Mouse (Mus musculus) MEL (cell line): ENCODE measurements around the gene Spaca3. TPM values are rescaled to one million over a fixed set of nuclear protein-coding genes. Genes with fewer than 3 reads are reported as not detected.

ENCODE experiments used
- DNase-seq: peaks from one replicate; pipeline ENCODE4 v3.0.0; 2011; ENCODE audit warnings: low read depth, low spot score
- H3K27ac ChIP-seq: 2 replicates; pipeline ENCODE4 v1.5.1; 2012; ENCODE audit warnings: low read depth, mild to moderate bottlenecking, control low read depth, low read length, moderate library complexity; ENCODE audit not compliant: control insufficient read depth
- H3K27me3 ChIP-seq, 2 experiments: fragments of 150-350 bp in 1 of 2; sonication (generic) in 1 of 2; 2 replicates each; pipeline ENCODE4 v1.6.1; 2012; ENCODE audit warnings: low read length in 2 of 2, mild to moderate bottlenecking in 2 of 2, improper control_type of control experiment in 1 of 2, moderate library complexity in 1 of 2; ENCODE audit not compliant: insufficient read depth in 2 of 2, control insufficient read depth in 1 of 2
- H3K36me3 ChIP-seq, 2 experiments: 2 replicates each; pipeline ENCODE4 v1.6.1; 2012 to 2014; ENCODE audit warnings: low read length in 2 of 2, improper control_type of control experiment in 1 of 2, inconsistent platforms in 1 of 2, mild to moderate bottlenecking in 1 of 2; ENCODE audit not compliant: insufficient read depth in 2 of 2, control insufficient read depth in 1 of 2
- H3K4me1 ChIP-seq, 2 experiments: fragments of 150-350 bp in 1 of 2; sonication (generic) in 1 of 2; 2 replicates each; pipeline ENCODE4 v1.6.1; 2012; ENCODE audit warnings: low read length in 2 of 2, improper control_type of control experiment in 1 of 2, mild to moderate bottlenecking in 1 of 2; ENCODE audit not compliant: insufficient read depth in 2 of 2, control insufficient read depth in 1 of 2
- H3K4me3 ChIP-seq, 2 experiments: fragments of 150-350 bp in 1 of 2; sonication (generic) in 1 of 2; 2 replicates each; pipeline ENCODE4 v1.5.1; 2012; ENCODE audit warnings: low read depth in 2 of 2, low read length in 2 of 2, mild to moderate bottlenecking in 2 of 2, moderate library complexity in 2 of 2, control low read depth in 1 of 2, improper control_type of control experiment in 1 of 2; ENCODE audit not compliant: control insufficient read depth in 1 of 2, insufficient read depth in 1 of 2
- H3K79me2 ChIP-seq: 2 replicates; pipeline ENCODE4 v1.6.1; 2012; ENCODE audit warnings: mild to moderate bottlenecking, low read length, moderate library complexity; ENCODE audit not compliant: control insufficient read depth, poor library complexity, insufficient read depth
- H3K9ac ChIP-seq: 2 replicates; pipeline ENCODE4 v1.6.1; 2012; ENCODE audit warnings: low read depth, mild to moderate bottlenecking, control low read depth, low read length, moderate library complexity; ENCODE audit not compliant: control insufficient read depth, poor library complexity, severe bottlenecking
- H3K9me3 ChIP-seq: fragments of 150-350 bp; sonication (generic); replicated peaks from 2 replicates; pipeline ENCODE4 v1.6.1; 2012; ENCODE audit warnings: mild to moderate bottlenecking, low read length, improper control_type of control experiment, moderate library complexity; ENCODE audit not compliant: insufficient read depth
- CHD1 ChIP-seq: IDR thresholded peaks from 2 replicates; pipeline ENCODE4 v1.6.1; 2012; ENCODE audit warnings: low read depth, mild to moderate bottlenecking, inconsistent platforms, low read length, improper control_type of control experiment
- CTCF ChIP-seq, 3 experiments: IDR thresholded peaks in 2 of 3; conservative IDR thresholded peaks in 1 of 3; 2 replicates each; pipeline ENCODE4 v1.5.1; 2011 to 2012; ENCODE audit warnings: low read length in 3 of 3, low read depth in 2 of 3, mild to moderate bottlenecking in 2 of 3, improper control_type of control experiment in 1 of 3, inconsistent platforms in 1 of 3, mixed read lengths in 1 of 3, moderate library complexity in 1 of 3; ENCODE audit not compliant: control insufficient read depth in 1 of 3, insufficient read depth in 1 of 3, poor library complexity in 1 of 3, severe bottlenecking in 1 of 3
- ELF1 ChIP-seq: IDR thresholded peaks from 2 replicates; pipeline ENCODE4 v1.6.1; 2014; ENCODE audit warnings: low read depth, mild to moderate bottlenecking, inconsistent platforms, low read length, improper control_type of control experiment, moderate library complexity
- ETS1 ChIP-seq: IDR thresholded peaks from 2 replicates; pipeline ENCODE4 v1.6.1; 2012; ENCODE audit warnings: low read depth, mild to moderate bottlenecking, inconsistent platforms, low read length, improper control_type of control experiment, moderate library complexity
- GATA1 ChIP-seq: IDR thresholded peaks from 2 replicates; pipeline ENCODE4 v1.6.1; 2011; ENCODE audit warnings: low read depth, low read length, improper control_type of control experiment
- HCFC1 ChIP-seq: IDR thresholded peaks from 2 replicates; pipeline ENCODE4 v1.6.1; 2012; ENCODE audit warnings: low read depth, mild to moderate bottlenecking, inconsistent platforms, low read length, improper control_type of control experiment, moderate library complexity
- JUND ChIP-seq: IDR thresholded peaks from 2 replicates; pipeline ENCODE4 v1.6.1; 2011; ENCODE audit warnings: low read depth, mild to moderate bottlenecking, improper control_type of control experiment, low read length
- MAFK ChIP-seq: IDR thresholded peaks from 2 replicates; pipeline ENCODE4 v1.6.1; 2011; ENCODE audit warnings: low read depth, mild to moderate bottlenecking, low read length, improper control_type of control experiment, borderline replicate concordance
- MAX ChIP-seq: IDR thresholded peaks from 2 replicates; pipeline ENCODE4 v1.6.1; 2011; ENCODE audit warnings: low read length, improper control_type of control experiment
- MEF2A ChIP-seq: IDR thresholded peaks from 2 replicates; pipeline ENCODE4 v1.6.1; 2014; ENCODE audit warnings: low read depth, mild to moderate bottlenecking, inconsistent platforms, low read length, improper control_type of control experiment; ENCODE audit not compliant: poor library complexity, insufficient replicate concordance, severe bottlenecking; ENCODE audit errors: extremely low read depth
- NELFE ChIP-seq: IDR thresholded peaks from 2 replicates; pipeline ENCODE4 v1.6.1; 2011; ENCODE audit warnings: low read depth, low read length, improper control_type of control experiment
- POLR2AphosphoS5 ChIP-seq: IDR thresholded peaks from 2 replicates; pipeline ENCODE4 v1.6.1; 2012; ENCODE audit warnings: low read depth, borderline replicate concordance, mild to moderate bottlenecking, inconsistent platforms, low read length, moderate library complexity, mixed read lengths
- RAD21 ChIP-seq: IDR thresholded peaks from 2 replicates; pipeline ENCODE4 v1.6.1; 2011; ENCODE audit warnings: mild to moderate bottlenecking, low read depth, low read length, improper control_type of control experiment
- SMC3 ChIP-seq: IDR thresholded peaks from 2 replicates; pipeline ENCODE4 v1.6.1; 2011; ENCODE audit warnings: low read depth, low read length, improper control_type of control experiment
- TAL1 ChIP-seq: IDR thresholded peaks from 2 replicates; pipeline ENCODE4 v1.6.1; 2012; ENCODE audit warnings: mild to moderate bottlenecking, inconsistent platforms, low read length, moderate library complexity, mixed read lengths
- TBP ChIP-seq: IDR thresholded peaks from 2 replicates; pipeline ENCODE4 v1.8.0; 2011; ENCODE audit warnings: low read depth, low read length, improper control_type of control experiment
- USF1 ChIP-seq: IDR thresholded peaks from 2 replicates; pipeline ENCODE4 v1.6.1; 2014; ENCODE audit warnings: low read depth, mild to moderate bottlenecking, inconsistent platforms, low read length, improper control_type of control experiment, moderate library complexity
- ZC3H11A ChIP-seq: IDR thresholded peaks from 2 replicates; pipeline ENCODE4 v1.6.1; 2012; ENCODE audit warnings: low read depth, mild to moderate bottlenecking, inconsistent platforms, low read length, improper control_type of control experiment
- ZKSCAN1 ChIP-seq: IDR thresholded peaks from 2 replicates; pipeline ENCODE4 v1.6.1; 2012; ENCODE audit warnings: low read depth, mild to moderate bottlenecking, inconsistent platforms, low read length, improper control_type of control experiment, moderate library complexity
- ZNF384 ChIP-seq: IDR thresholded peaks from 2 replicates; pipeline ENCODE4 v1.6.1; 2012; ENCODE audit warnings: low read depth, mild to moderate bottlenecking, inconsistent platforms, low read length, improper control_type of control experiment
- polyA plus RNA-seq, 2 experiments: library from polyadenylated mRNA; stranded (reverse) in 1 of 2; unstranded in 1 of 2; fragments of >175 nt in 1 of 2; fragments of >200 nt in 1 of 2; gene quantifications; 2 replicates each; pipeline versions ENCODE4 v1.2.1 to v1.2.4; 2012; ENCODE audit warnings: low replicate concordance in 2 of 2, low read depth in 1 of 2; ENCODE audit not compliant: insufficient read length in 2 of 2, insufficient read depth in 1 of 2, missing spikeins in 1 of 2
- total RNA-seq: library from RNA; depleted of rRNA; stranded (reverse); fragments of 300-350 nt; gene quantifications from 2 replicates; pipeline ENCODE4 v1.2.3, GENCODE M21; 2012

Spaca3 gene
- total and polyA plus RNA-seq, 3 experiments: not detected

- no peaks in the 10 kb centered on the region for H3K79me2 ChIP-seq
- H3K4me3 ChIP-seq: no peak overlapping the region
- H3K9ac ChIP-seq: no peak overlapping the region
- H3K27me3 ChIP-seq: peaks cover 4% of the 10 kb centered on the region in 2 experiments; a peak in 3 of 4 replicates
- TF ChIP-seq USF1: no peak
- no peak for TF ChIP-seq GATA1
- TF ChIP-seq CHD1: no peak
- H3K27ac ChIP-seq: no peak overlapping the region
- peaks cover 2 to 8% of the 10 kb centered on the region in 2 experiments; a peak in 3 of 4 replicates for H3K4me1 ChIP-seq
- H3K9me3 ChIP-seq: no peaks in the 10 kb centered on the region
- no peak for DNase-seq
- peaks cover 0 to 4% of the 10 kb centered on the region in 2 experiments; a peak in 1 of 4 replicates for H3K36me3 ChIP-seq
Measured at GRCm38 (mm10) chr11:80848131-80848530, 10.0 kb upstream of the Spaca3 start.

DNA sequence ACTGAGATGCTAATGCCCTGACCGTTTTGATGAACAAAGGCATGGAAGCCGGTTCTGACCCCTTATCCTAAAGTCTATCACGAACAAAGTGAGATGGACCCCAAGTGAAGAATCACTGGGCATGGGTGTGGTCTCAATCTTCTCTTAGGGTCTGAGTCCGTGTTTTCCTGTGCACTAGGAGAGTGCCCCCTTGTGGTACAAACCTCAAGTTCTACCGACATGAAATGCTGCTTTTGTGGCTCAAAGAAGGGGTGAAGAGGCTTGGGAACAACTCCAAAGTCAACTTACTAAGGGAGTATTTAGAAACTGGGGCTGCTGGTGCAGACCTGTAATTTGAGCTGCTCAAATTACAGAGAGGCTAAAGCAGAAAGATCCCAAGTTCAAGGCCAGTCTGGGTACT is 6.3 kb upstream of the Spaca3 start:
- Histone ChIP-seq H3K9ac (no peak overlapping the region), H3K79me2 (no peaks in the 10 kb centered on the region), H3K4me3 (no peak overlapping the region), H3K9me3 (no peaks in the 10 kb centered on the region), H3K36me3 (peaks cover 0 to 9% of the 10 kb centered on the region in 2 experiments; a peak in 2 of 4 replicates), H3K4me1 (peaks cover 6 to 10% of the 10 kb centered on the region in 2 experiments), H3K27ac (no peak overlapping the region), H3K27me3 (peaks cover 2 to 3% of the 10 kb centered on the region in 2 experiments; a peak in 2 of 4 replicates)
- peak; percentile 83 for DNase-seq
- peak; percentile 37; the same call in 1 of the 2 replicates for TF ChIP-seq ZC3H11A
- no peak for TF ChIP-seq MAX
- TF ChIP-seq SMC3: peak; percentile 89
- TF ChIP-seq CTCF (IDR thresholded peaks at IDR 0.05 in 2 of 3, conservative IDR thresholded peaks at IDR 0.05 in 1 of 3; ENCODE audit: control insufficient read depth in 1 of 3, insufficient read depth in 1 of 3, low read depth in 2 of 3, low read length in 3 of 3, poor library complexity in 1 of 3, severe bottlenecking in 1 of 3): peak; percentile 75 to 89 (median 83)
- TF ChIP-seq RAD21: peak; percentile 69
- peak; percentile 31; the same call in 1 of the 2 replicates for TF ChIP-seq ZNF384
- no peak for TF ChIP-seq ZKSCAN1

DNA sequence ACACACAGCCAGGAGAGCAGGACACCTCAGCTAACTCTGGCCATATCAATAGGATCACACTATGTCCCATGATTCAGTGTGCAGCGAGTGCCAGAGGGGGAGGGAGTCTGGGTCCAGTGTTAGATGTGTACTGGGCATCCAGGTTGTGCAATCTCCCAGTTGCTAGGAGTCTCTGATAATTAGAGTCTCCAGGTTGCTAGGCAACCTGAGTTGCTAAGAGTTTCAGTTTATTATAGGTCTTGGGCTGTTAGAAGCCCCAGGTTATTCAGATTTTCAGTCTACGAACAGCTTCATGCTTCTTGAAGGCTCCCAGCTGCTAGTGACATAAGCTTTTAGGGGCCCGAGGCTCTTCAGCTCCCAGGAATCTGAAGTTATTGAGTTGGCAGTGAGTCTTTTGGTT is 5.2 kb upstream of the Spaca3 start:
- Histone ChIP-seq H3K27ac (no peak overlapping the region), H3K9ac (no peak overlapping the region), H3K27me3 (peaks cover 0 to 3% of the 10 kb centered on the region in 2 experiments; a peak in 1 of 4 replicates), H3K9me3 (no peaks in the 10 kb centered on the region), H3K4me3 (no peak overlapping the region), H3K36me3 (peaks cover 0 to 9% of the 10 kb centered on the region in 2 experiments; a peak in 2 of 4 replicates), H3K79me2 (no peaks in the 10 kb centered on the region), H3K4me1 (peaks cover 6 to 13% of the 10 kb centered on the region in 2 experiments)
- DNase-seq: no peak
- TF ChIP-seq ETS1 (no peak), NELFE (no peak), ZNF384 (no peak), TAL1 (no peak), POLR2AphosphoS5 (no peak), MAX (no peak), ELF1 (no peak), TBP (no peak), MEF2A (no peak), JUND (no peak), GATA1 (no peak), MAFK (no peak), HCFC1 (no peak), ZC3H11A (no peak)
